ENCODE assay signal across 10 mouse cellular contexts in genomic region chr14:103679395-103680217, GRCm38 (mm10). TPM values are rescaled to one million over a fixed set of nuclear protein-coding genes. Genes with fewer than 3 reads are reported as not detected.
DNase-seq lines count a peak whose midpoint lies in the region; ATAC-seq lines count a peak whose summit lies in the region.
"Had no signal": no experiment of that assay in that cellular context is flagged by ENCODE, and none has a peak within 500 bp of the region (broad histone marks: within the 10 kb centered on the region; RNA-seq: fewer than 3 reads in every experiment).

No protein-coding gene starts in this region.

- peaks cover 11% of the 10 kb centered on the region; the same call in 1 of the 2 replicates for H3K4me1 ChIP-seq in hindbrain, embryonic 11.5 days (replicated peaks; ENCODE audit: control insufficient read depth, insufficient read depth, low read length)
- peaks cover 40% of the 10 kb centered on the region for H3K4me1 ChIP-seq in neural tube, embryonic 15.5 days
- H3K4me1 ChIP-seq: megakaryocyte, embryonic 14.5 days had no signal

- no peak overlapping the region for H3K9ac ChIP-seq in hindbrain, embryonic 11.5 days (ENCODE audit: low read depth, low read length)
- 0 out of 2 replicates have a peak overlapping the region, but pooled peaks have one; percentile 14 for H3K9ac ChIP-seq in neural tube, embryonic 15.5 days (replicated peaks)

- H3K4me2 ChIP-seq in hindbrain, embryonic 11.5 days (replicated peaks; ENCODE audit: low read depth, low read length): peak overlapping the region; percentile 19
- peak overlapping the region; percentile 43 for H3K4me2 ChIP-seq in neural tube, embryonic 15.5 days

- intact Hi-C loops in left cerebral cortex, postnatal 14 days (cut with DNase I): no loop called here
- intact Hi-C loops in left cerebral cortex, postnatal 4 days (cut with DNase I): no loop called here

- ATAC-seq in hindbrain, embryonic 11.5 days (ENCODE audit: low FRiP score): peak; percentile 45
- ATAC-seq in neural tube, embryonic 15.5 days (ENCODE audit: low FRiP score): peak; percentile 63

- H3K9me3 ChIP-seq in hindbrain, embryonic 11.5 days (ENCODE audit: control insufficient read depth, low read length): no peaks in the 10 kb centered on the region
- no peaks in the 10 kb centered on the region for H3K9me3 ChIP-seq in neural tube, embryonic 15.5 days (replicated peaks)

- 23% methylated on average over 18 of the region's 18 CpGs for WGBS in hindbrain, embryonic 11.5 days
- WGBS in neural tube, embryonic 15.5 days: 17% methylated on average over 18 of the region's 18 CpGs

- H3K27me3 ChIP-seq in hindbrain, embryonic 11.5 days (ENCODE audit: control insufficient read depth, insufficient read depth, low read length): no peaks in the 10 kb centered on the region
- H3K27me3 ChIP-seq in neural tube, embryonic 15.5 days (replicated peaks): no peaks in the 10 kb centered on the region
- H3K27me3 ChIP-seq: megakaryocyte, embryonic 14.5 days had no signal

- peak; percentile 37 to 40 for DNase-seq in cerebellum, adult 18-20 months
- no peak for DNase-seq in cerebellum, adult 9-10 months
- DNase-seq in left cerebral cortex, postnatal 14 days (ENCODE audit: low spot score in 2 of 2): peak; percentile 55 to 66
- DNase-seq in left cerebral cortex, postnatal 4 days: no peak
- DNase-seq in hindbrain, embryonic 11.5 days (ENCODE audit: low spot score): peak; percentile 47
- no peak for DNase-seq in gastrocnemius, adult 18-20 months (ENCODE audit: low spot score)
- DNase-seq in kidney, postnatal 36 days: no peak
- DNase-seq: adrenal gland, postnatal 10 days had no signal

- H3K36me3 ChIP-seq in hindbrain, embryonic 11.5 days (ENCODE audit: control insufficient read depth, insufficient read depth, low read length): no peaks in the 10 kb centered on the region
- H3K36me3 ChIP-seq in neural tube, embryonic 15.5 days: no peaks in the 10 kb centered on the region

- H3K4me3 ChIP-seq in hindbrain, embryonic 11.5 days (ENCODE audit: low read depth, low read length): no peak overlapping the region
- H3K4me3 ChIP-seq in neural tube, embryonic 15.5 days (replicated peaks): no peak overlapping the region
- H3K4me3 ChIP-seq: megakaryocyte, embryonic 14.5 days had no signal

- 0 out of 2 replicates have a peak overlapping the region, but pooled peaks have one; percentile 47 for H3K27ac ChIP-seq in hindbrain, embryonic 11.5 days (ENCODE audit: low read depth, low read length)
- peak overlapping the region; percentile 72 for H3K27ac ChIP-seq in neural tube, embryonic 15.5 days (replicated peaks)

RNA-seq across cellular contexts. Expression of gene Slain1, which starts 29.6 kb away (rescaled TPM):
- total RNA-seq in left cerebral cortex, postnatal 14 days (2021): 10 to 100 TPM; 49.9 to 51.7 TPM
- total RNA-seq in left cerebral cortex, postnatal 4 days (2021): 10 to 100 TPM; 82.2 to 93.0 TPM
- polyA plus RNA-seq in hindbrain, embryonic 11.5 days (2014; fragmentation: Nextera tagmentation; extraction: Ambion mirVana): 13.3 and 14.9 TPM in 2 replicates
- polyA plus RNA-seq in neural tube, embryonic 15.5 days (2015; fragmentation: Nextera tagmentation; extraction: Ambion mirVana): 12.4 and 15.4 TPM in 2 replicates
- total RNA-seq in gastrocnemius, adult 18-20 months (2021): not detected

Comparison
In these comparisons a context has a peak if more than half of its experiments do, and no peak if none do; other contexts are left out.
1. DNase-seq: peak in cerebellum, adult 18-20 months (2 of 2), left cerebral cortex, postnatal 14 days (2 of 2) and hindbrain, embryonic 11.5 days (single experiment); none in cerebellum, adult 9-10 months (single experiment), left cerebral cortex, postnatal 4 days (single experiment), gastrocnemius, adult 18-20 months (single experiment) and kidney, postnatal 36 days (0 of 2).
2. RNA of gene Slain1, which starts 29.6 kb away (total RNA-seq): 82.2 to 93.0 TPM in left cerebral cortex, postnatal 4 days and 49.9 to 51.7 TPM in left cerebral cortex, postnatal 14 days; not detected in gastrocnemius, adult 18-20 months; every median in the first group is over 10 times any median in the second.